Mouse (Mus musculus): ENCODE results near the gene Trim62. TPM values are rescaled to one million over a fixed set of nuclear protein-coding genes. Genes with fewer than 3 reads are reported as not detected.

Trim62 gene
- polyA plus RNA-seq, 1 experiment from 2014 or later = 2.1 TPM

- peak; percentile 70 for ATAC-seq
These were observed 74.0 kb downstream of the Trim62 start for GRCm38 (mm10) chr4:128957155-128957911.

GRCm38 (mm10) chr4:128958156-128958555 lies 74.8 kb downstream of the Trim62 start:
- 78% methylated on average over 11 of the region's 11 CpGs for WGBS
- no peak for ATAC-seq

More at GRCm38 (mm10) chr4:128957155-128957911, 74.0 kb downstream of the Trim62 start:
- H3K4me2 ChIP-seq (replicated peaks; ENCODE audit: low read depth) = 0 out of 2 replicates have a peak overlapping the region, but pooled peaks have one; percentile 4
- no peak overlapping the region for H3K4me3 ChIP-seq (ENCODE audit: low read depth, low read length)
- H3K4me1 ChIP-seq (replicated peaks; ENCODE audit: control insufficient read depth, insufficient read depth, low read length) = 0 out of 2 replicates have a peak, but pooled peaks cover 2% of the 10 kb centered on the region
- H3K36me3 ChIP-seq (ENCODE audit: control insufficient read depth, insufficient read depth) = no peaks in the 10 kb centered on the region
- no peaks in the 10 kb centered on the region for H3K27me3 ChIP-seq (replicated peaks; ENCODE audit: control insufficient read depth, insufficient read depth, low read length)
- peak; percentile 83 for TF ChIP-seq CTCF (IDR thresholded peaks at IDR 0.05; ENCODE audit: low read depth)
- no peak overlapping the region for H3K9ac ChIP-seq (ENCODE audit: low read depth, low read length)
- WGBS = 42% methylated on average over 11 of the region's 11 CpGs
- H3K9me3 ChIP-seq (ENCODE audit: control insufficient read depth) = no peaks in the 10 kb centered on the region
- no peak overlapping the region for H3K27ac ChIP-seq (ENCODE audit: low read depth, low read length)

GRCm38 (mm10) chr4:128958849-128959248 lies 75.5 kb downstream of the Trim62 start:
- 78% methylated on average over 8 of the region's 8 CpGs for WGBS
- ATAC-seq = no peak
- H3K27me3 ChIP-seq (replicated peaks; ENCODE audit: control insufficient read depth, insufficient read depth, low read length) = 0 out of 2 replicates have a peak, but pooled peaks cover 2% of the 10 kb centered on the region
- no peak overlapping the region for H3K4me3 ChIP-seq (ENCODE audit: low read depth, low read length)
- H3K4me2 ChIP-seq (replicated peaks; ENCODE audit: low read depth) = no peak overlapping the region
- 0 out of 2 replicates have a peak, but pooled peaks cover 2% of the 10 kb centered on the region for H3K4me1 ChIP-seq (replicated peaks; ENCODE audit: control insufficient read depth, insufficient read depth, low read length)
- no peak overlapping the region for H3K9ac ChIP-seq (ENCODE audit: low read depth, low read length)
- H3K27ac ChIP-seq (ENCODE audit: low read depth, low read length) = no peak overlapping the region
- no peak for TF ChIP-seq CTCF (IDR thresholded peaks at IDR 0.05; ENCODE audit: low read depth)
- H3K9me3 ChIP-seq (ENCODE audit: control insufficient read depth) = no peaks in the 10 kb centered on the region
- no peaks in the 10 kb centered on the region for H3K36me3 ChIP-seq (ENCODE audit: control insufficient read depth, insufficient read depth)

More at GRCm38 (mm10) chr4:128958156-128958555, 74.8 kb downstream of the Trim62 start:
- 0 out of 2 replicates have a peak, but pooled peaks cover 2% of the 10 kb centered on the region for H3K4me1 ChIP-seq (replicated peaks; ENCODE audit: control insufficient read depth, insufficient read depth, low read length)
- no peak overlapping the region for H3K4me2 ChIP-seq (replicated peaks; ENCODE audit: low read depth)
- TF ChIP-seq CTCF (IDR thresholded peaks at IDR 0.05; ENCODE audit: low read depth) = no peak
- H3K27ac ChIP-seq (ENCODE audit: low read depth, low read length) = no peak overlapping the region
- no peaks in the 10 kb centered on the region for H3K36me3 ChIP-seq (ENCODE audit: control insufficient read depth, insufficient read depth)
- H3K4me3 ChIP-seq (ENCODE audit: low read depth, low read length) = no peak overlapping the region
- no peak overlapping the region for H3K9ac ChIP-seq (ENCODE audit: low read depth, low read length)
- H3K27me3 ChIP-seq (replicated peaks; ENCODE audit: control insufficient read depth, insufficient read depth, low read length) = no peaks in the 10 kb centered on the region
- no peaks in the 10 kb centered on the region for H3K9me3 ChIP-seq (ENCODE audit: control insufficient read depth)

GRCm38 (mm10) chr4:128959676-128960075 lies 76.3 kb downstream of the Trim62 start:
- no peak overlapping the region for H3K9ac ChIP-seq (ENCODE audit: low read depth, low read length)
- H3K27ac ChIP-seq (ENCODE audit: low read depth, low read length) = no peak overlapping the region
- 0 out of 2 replicates have a peak, but pooled peaks cover 2% of the 10 kb centered on the region for H3K27me3 ChIP-seq (replicated peaks; ENCODE audit: control insufficient read depth, insufficient read depth, low read length)
- ATAC-seq = no peak
- no peak overlapping the region for H3K4me2 ChIP-seq (replicated peaks; ENCODE audit: low read depth)
- whole genome bisulfite sequencing = 89% methylated on average over 17 of the region's 17 CpGs
- H3K4me1 ChIP-seq (replicated peaks; ENCODE audit: control insufficient read depth, insufficient read depth, low read length) = 0 out of 2 replicates have a peak, but pooled peaks cover 2% of the 10 kb centered on the region
- TF ChIP-seq CTCF (IDR thresholded peaks at IDR 0.05; ENCODE audit: low read depth) = no peak
- H3K9me3 ChIP-seq (ENCODE audit: control insufficient read depth) = no peaks in the 10 kb centered on the region
- H3K36me3 ChIP-seq (ENCODE audit: control insufficient read depth, insufficient read depth) = no peaks in the 10 kb centered on the region
- no peak overlapping the region for H3K4me3 ChIP-seq (ENCODE audit: low read depth, low read length)

Other genes with a start within 250 kb of the Trim62 start
- gene Phc2, start 228.9 kb upstream of the Trim62 start, polyA plus RNA-seq (2015; fragmentation: Nextera tagmentation; extraction: Ambion mirVana) = 22.9 and 25.4 TPM in 2 replicates
- gene A3galt2, start 128.2 kb upstream of the Trim62 start, polyA plus RNA-seq (2015; fragmentation: Nextera tagmentation; extraction: Ambion mirVana) = not detected in 2 replicates
- gene Zfp362, start 77.5 kb upstream of the Trim62 start, polyA plus RNA-seq (2015; fragmentation: Nextera tagmentation; extraction: Ambion mirVana) = 12.6 and 12.9 TPM in 2 replicates
- gene Azin2, start 78.9 kb downstream of the Trim62 start, polyA plus RNA-seq (2015; fragmentation: Nextera tagmentation; extraction: Ambion mirVana) = 13.1 and 13.3 TPM in 2 replicates
- gene Ak2, start 108.4 kb downstream of the Trim62 start, polyA plus RNA-seq (2015; fragmentation: Nextera tagmentation; extraction: Ambion mirVana) = 538 and 552 TPM in 2 replicates
- gene Rnf19b, start 174.7 kb downstream of the Trim62 start, polyA plus RNA-seq (2015; fragmentation: Nextera tagmentation; extraction: Ambion mirVana) = 11.0 and 12.2 TPM in 2 replicates
- 363 and 366 TPM in 2 replicates for gene Tmem54, start 222.0 kb downstream of the Trim62 start, polyA plus RNA-seq (2015; fragmentation: Nextera tagmentation; extraction: Ambion mirVana)
- 3.9 and 4.6 TPM in 2 replicates for gene Hpca, start 238.5 kb downstream of the Trim62 start, polyA plus RNA-seq (2015; fragmentation: Nextera tagmentation; extraction: Ambion mirVana)

Measured in intestine, postnatal 0 days (tissue).